Mouse (Mus musculus): ENCODE measurements around the gene Dynlt3. TPM values are rescaled to one million over a fixed set of nuclear protein-coding genes. Genes with fewer than 3 reads are reported as not detected.
"Not testable (repeated sequence)": the region's sequence is repeated elsewhere in the genome, so short reads cannot be mapped to it uniquely, and the experiment has no call there.

Gene Dynlt3
- total RNA-seq (2022): 100 to 1,000 TPM; 124 to 161 (median 148) TPM

DNA sequence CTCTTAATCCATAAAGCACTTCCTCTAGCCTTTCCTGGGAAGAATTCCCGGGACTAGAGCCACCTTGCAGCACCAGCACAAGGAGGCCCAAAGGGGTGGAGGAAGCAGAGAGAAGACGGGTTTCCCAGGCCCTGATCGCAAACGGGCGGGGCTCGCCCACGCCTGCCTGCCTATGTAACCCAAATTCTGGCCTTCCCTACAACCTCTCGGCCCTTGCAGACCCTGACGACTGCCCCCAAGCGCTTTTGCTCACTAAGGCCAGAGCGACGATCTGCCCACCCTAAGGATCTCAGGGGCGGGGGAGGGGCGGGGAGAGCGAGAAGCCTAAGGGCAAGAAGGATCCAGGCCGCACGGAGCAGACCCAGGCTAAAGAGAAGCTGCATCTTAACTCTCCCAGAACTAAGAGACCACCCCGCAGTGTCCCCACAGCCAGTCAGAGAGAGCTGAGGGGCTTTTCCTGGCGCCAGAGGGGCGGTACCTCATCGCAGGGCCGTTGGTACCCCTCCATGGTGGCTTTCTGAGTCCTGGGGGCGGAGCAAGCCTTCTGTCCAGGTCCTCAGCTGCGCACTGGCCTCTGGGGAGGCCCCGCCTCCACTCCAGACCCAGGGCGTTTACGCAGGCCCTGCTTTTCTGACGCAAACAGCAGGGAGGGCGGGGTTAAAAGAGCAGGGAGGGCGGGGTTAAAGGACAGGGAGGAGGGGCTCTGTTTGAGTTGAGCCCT lies at the start of gene Dynlt3:
Gene Dynlt3 (minus strand): TSS at position 613 of the 721 bp plus-strand sequence.
- DNase-seq: peak; percentile 79

DNA sequence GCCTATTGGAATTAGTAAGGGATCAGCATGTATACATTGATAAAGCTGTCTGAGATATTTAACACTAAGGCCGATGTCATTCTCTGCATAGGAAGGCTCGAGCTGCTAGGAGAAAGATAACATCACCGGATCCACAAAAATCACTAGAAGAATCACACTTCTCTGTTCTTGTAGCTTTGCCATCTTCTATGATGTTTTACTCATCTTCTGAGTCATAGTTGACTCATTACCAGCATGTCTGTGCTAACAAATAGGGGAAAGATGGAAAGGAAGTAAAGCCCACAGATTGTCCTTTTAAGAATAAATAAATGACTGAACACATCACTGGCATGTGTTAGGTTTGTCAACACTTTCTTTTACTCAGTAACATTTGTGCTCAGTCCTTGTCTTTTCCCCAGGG lies 37.0 kb upstream of the Dynlt3 start:
- DNase-seq: no peak

DNA sequence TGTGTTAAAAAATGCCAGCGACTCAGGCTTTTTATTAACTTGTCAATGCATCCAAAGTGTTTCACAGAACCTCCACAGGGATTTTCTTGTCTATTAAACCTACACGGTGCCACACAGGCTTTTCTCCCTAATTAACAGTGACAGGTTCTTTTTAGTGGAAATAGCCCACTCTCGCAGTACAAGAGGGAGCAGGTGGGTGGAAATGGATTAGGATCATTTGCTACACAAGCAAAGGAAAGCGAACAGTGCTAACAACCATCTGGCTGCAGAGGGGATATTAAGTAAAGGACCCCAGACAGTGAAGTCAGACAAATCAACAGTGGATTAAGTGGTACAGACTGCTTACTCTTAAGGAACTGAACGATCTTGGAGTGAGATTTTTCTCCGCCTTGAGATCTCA lies 33.2 kb upstream of the Dynlt3 start:
- no peak for DNase-seq

DNA sequence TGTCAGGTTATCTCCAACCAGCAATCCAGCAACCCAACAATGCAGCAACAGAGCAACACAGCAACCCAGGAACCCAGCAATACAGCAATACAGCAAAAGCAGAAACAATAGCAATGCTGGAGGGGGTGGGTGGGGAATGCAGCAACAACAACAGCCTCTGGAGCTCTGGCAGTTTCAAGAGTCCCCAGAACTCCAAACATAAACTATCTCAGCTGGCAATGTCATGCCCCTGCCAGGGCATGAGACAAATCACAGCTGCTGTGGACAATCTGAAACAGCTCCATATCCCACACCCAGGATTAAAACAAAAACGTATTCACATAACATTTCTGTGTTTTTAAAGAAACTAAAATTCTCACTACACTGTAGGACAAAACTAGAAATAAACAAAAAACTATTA lies 9.2 kb upstream of the Dynlt3 start:
- DNase-seq: no peak

DNA sequence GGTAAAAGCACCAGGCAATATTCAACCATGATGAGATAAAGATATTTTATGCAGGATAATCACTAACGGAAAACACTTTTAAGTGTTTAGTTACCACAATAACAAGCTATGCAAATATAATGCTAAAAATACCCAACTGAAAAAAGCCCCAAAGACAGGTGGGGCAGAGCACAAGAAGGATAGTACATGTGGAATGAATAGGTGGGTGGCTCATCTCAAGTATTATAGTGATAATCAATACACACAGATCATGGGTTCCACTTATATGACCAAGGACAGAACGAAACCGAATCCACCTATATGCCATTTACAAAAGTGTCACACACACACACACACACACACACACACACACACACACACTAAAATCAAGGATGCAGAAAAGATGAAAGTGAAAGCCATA lies 8.6 kb upstream of the Dynlt3 start:
- no peak for DNase-seq

DNA sequence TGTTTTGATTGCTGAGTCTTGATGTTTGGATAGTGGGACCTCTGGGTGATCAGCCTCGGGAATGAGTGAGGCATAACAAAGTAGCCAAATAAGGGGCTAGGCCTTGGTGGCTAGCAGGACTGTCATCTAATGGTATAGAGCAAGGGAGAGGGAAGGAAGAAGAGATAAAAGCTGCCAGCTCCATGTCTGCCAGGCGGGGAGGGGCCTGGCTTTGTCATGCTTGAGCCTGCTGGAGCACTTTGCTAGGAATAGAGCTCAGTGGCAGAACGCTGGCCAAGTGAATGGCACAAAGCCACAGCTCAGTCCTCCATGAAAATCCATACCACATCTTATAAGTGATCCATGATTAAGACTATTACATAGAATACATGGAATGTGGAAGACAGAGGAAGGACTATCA lies 10.0 kb downstream of the Dynlt3 start:
- no peak for DNase-seq

DNA sequence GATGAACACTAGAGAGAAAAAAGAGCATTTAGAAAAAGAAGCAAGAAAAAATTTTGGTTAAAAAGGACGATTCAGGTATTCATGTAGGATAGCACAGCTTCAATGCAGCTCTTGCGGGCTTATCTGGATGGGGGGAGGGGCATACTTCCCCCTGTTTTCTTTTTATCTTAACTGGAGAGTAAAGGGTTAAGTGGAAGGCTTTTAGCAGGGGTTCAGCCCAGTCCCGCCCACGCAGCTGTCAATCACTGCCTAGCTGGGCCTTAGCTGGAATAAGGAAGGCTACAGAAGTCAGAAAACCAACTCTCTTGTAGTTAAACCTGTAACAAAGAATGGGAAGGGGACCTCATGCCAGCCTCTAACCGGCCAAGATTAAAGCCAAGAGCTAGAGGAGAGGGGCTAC lies 22.2 kb downstream of the Dynlt3 start:
- not testable (repeated sequence) for DNase-seq

DNA sequence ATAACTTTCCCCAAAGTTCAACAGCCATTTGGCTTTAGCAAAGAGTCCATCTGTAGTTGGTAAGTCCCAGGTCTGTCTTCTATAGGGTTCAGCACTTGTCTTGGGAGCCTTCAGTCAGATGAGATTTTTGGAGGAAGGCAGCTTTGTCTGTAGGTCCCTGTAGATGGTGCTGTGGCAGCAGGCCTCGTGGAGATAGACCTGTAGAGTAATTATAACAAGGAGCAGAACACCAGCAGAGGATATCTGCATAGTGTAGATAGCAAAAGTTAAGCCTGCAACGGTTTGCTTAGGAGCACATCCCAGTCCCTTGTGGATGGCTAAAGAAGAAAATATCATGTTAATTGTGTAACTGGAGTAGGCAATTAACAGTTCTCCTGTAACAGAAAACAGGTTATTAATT lies 22.7 kb downstream of the Dynlt3 start:
- not testable (repeated sequence) for DNase-seq

Other genes starting within 250 kb of the Dynlt3 start
- 10 to 100 TPM; 22.3 to 30.8 (median 27.1) TPM for gene Cybb, start 175.2 kb downstream of the Dynlt3 start, total RNA-seq (2022)
- not detected for gene H2al1o, start 90.6 kb downstream of the Dynlt3 start, total RNA-seq (2022)
- gene Hypm, start 183.9 kb upstream of the Dynlt3 start, total RNA-seq (2022): 1 to 10 TPM in 2 of 4 experiments, not detected in 2; 2.2 to 3.6 TPM
- gene H2al3, start 186.7 kb upstream of the Dynlt3 start, total RNA-seq (2022): 1 to 10 TPM in 3 of 4 experiments, not detected in 1; 1.3 to 4.0 (median 1.4) TPM
- 10 to 100 TPM in 2 of 4 experiments, 1 to 10 TPM in 2; 6.1 to 22.4 (median 12.1) TPM for gene Sytl5, start 222.6 kb upstream of the Dynlt3 start, total RNA-seq (2022)

Data from adrenal gland, adult 8-10 months (tissue).